Mouse (Mus musculus) cerebellum, adult 2 months (tissue): ENCODE measurements at regions not wholly inside any gene's neighbourhood (a gene's known extent, or its start where the extent isn't known, plus 50 kb on each side); places are given as distances from the start of the nearest gene placed in this dataset.

Experiments used
- CTCF ChIP-seq: fragments of 200-500 bp; IDR thresholded peaks from 2 replicates; pipeline ENCODE4 v1.5.1; 2011; ENCODE audit warnings: low read depth, mild to moderate bottlenecking, control low read depth, low read length, moderate library complexity, borderline replicate concordance; ENCODE audit not compliant: insufficient read depth
- POLR2A ChIP-seq: fragments of 200-500 bp; IDR thresholded peaks from 2 replicates; pipeline ENCODE4 v1.6.1; 2011; ENCODE audit warnings: low read length, control low read depth, borderline replicate concordance; ENCODE audit not compliant: insufficient read depth

DNA sequence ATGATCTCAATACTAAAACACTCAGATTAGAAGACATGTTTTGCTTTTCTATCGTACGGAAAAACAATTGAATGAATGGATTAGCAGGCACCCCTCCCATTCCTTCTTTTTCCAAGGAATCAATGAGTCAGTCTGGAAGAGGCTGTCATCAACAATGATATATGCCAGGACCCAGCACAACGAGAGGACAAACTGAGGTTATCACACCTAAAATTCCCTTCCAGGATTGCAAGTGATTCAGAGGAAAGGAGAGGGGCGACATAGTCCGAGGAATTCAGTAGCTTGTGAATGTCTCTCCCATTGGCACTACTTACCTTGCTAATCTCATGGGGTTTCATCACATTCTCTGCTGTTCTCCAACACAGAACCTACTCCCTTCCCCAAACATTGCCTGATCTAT lies 620.1 kb upstream of the Mpdz start:
- TF ChIP-seq CTCF (no peak), POLR2A (no peak)
